Mouse (Mus musculus) heart, adult 9 months (tissue): ENCODE data around the gene C87436.

Experiments
- DNase-seq, 2 experiments: peaks; one replicate each; pipeline ENCODE4 v3.0.0; 2022; ENCODE audit warnings: low spot score in 2 of 2

Gene C87436

DNA sequence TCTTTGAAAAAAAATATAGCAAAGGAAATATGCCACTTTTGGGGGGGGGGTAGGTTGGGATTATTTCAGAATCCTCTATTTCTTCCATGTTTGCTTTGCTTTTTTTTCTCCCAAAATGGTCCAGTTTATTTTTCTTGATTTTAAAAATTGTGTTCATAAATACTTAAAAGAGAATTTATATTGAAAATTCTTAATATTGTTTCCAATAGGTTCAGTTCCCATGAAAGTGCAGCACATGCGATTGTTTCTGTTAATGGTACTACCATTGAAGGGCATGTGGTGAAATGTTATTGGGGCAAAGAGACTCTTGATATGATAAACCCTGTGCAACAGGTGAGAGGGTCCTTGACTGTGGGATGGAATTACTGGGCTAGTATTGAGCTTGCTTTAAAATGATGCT, 11.8 kb upstream of the C87436 start, which contains the start of gene Gm44790:
Gene Gm44790 (plus strand): TSS at position 301 of the 400 bp plus-strand sequence.
- no peak for DNase-seq

- DNase-seq, result no peak
Measured at GRCm38 (mm10) chr6:86431531-86431930, 6.6 kb upstream of the C87436 start.

GRCm38 (mm10) chr6:86433696-86434095, 4.5 kb upstream of the C87436 start:
- DNase-seq, result no peak

DNA sequence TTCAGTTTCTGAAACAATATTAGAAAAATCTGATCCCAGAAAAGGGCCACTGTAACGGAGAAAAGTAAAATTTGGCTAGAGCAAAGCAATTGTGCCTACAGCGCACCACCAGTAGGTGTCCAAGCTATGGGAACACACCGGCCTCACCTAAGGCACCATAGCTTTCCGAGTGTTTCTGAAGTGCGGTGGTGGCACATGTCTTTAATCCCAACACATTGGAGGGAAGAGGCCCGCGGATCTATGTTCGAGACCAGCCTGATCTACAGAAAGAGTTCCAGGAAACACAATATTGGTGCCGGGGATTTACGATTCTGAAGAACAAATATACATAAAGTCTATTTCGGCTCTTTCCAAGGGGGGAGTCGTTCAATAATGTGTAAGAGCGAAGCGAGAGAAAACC, 463 bp upstream of the C87436 start:
- peak in 1 of 2 experiments; percentile 46 for DNase-seq

DNA sequence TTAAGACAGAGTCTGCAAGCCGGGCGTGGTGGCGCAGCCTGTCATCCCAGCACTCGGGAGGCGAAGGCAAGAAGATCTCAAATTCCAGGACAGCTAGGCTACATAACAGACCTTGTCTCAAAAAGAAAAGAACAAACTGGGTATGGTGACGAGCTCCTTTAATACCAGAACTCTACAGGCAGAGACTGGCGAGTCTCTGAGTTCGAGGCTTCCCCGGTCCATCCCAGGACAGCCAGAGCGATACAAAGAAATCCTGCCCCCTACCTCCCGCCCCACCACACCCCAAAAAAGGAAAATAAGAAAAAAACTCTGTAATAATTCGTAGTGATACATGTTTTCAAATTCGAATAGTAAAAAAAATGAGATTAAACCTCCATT, 934 bp downstream of the C87436 start:
- DNase-seq, result no peak

GRCm38 (mm10) chr6:86439531-86439930, 1.4 kb downstream of the C87436 start:
- DNase-seq, result no peak

GRCm38 (mm10) chr6:86441571-86441970, 3.4 kb downstream of the C87436 start:
- no peak for DNase-seq

DNA sequence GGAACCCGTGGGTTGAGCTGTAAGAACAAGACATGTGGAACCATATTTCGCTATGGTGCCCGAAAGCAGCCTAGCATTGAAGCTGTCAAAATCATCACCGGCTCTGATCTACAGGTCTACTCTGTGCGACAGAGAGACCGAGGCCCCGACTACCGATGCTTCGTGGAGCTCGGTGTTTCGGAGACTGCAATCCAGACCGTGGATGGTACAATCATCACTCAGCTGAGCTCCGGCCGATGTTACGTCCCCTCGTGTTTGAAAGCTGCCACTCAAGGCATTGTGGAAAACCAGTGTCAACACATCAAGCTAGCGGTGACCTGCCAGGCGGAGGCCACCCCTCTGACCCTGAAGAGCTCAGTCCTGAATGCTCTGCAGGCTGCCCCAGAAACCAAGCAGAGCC, 7.4 kb downstream of the C87436 start:
- no peak for DNase-seq

GRCm38 (mm10) chr6:86446927-86447568, 8.9 kb downstream of the C87436 start:
- DNase-seq, result no peak

DNA sequence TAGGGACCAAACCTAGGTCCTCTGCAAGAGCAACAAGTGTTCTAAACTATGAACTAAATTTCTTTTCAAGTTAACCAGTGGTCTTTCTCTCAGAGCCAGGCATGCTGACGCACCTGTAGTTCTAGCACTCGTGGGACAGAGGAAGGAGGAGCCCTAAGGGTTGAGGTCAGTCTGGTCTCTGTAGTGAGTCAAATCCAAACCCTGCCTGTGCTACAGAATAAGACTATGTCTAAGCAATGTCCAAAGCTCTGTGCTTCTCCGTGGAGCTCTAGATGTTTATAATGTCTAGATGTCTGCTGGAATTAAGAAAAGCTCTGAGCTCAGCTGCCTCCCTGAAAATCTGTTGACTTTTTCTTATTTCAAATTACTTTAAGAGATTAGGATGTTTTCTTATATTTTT, 18.6 kb downstream of the C87436 start:
- DNase-seq, result no peak

DNA sequence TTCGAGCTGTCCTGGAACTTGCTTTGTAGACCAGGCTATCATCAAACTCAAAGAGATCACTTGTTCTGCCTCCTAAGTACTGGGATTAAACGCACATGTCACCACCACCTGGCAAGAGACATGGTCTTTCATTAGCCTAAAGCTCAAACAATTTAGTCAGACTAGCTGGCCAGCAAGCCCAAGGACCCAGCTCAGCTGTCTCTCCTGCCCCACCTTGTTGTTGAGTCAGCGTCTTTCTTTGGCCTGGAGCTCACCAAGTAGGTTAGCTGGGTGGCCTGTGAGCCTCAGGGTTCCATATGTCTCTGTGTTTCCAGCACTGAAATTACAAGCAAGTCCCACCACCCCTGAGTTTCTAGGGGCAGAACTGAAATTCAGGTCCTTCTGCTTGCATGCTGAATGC, 24.9 kb downstream of the C87436 start:
- no peak for DNase-seq

- DNase-seq, result no peak
Measured at GRCm38 (mm10) chr6:86471317-86471716, 33.1 kb downstream of the C87436 start.

DNA sequence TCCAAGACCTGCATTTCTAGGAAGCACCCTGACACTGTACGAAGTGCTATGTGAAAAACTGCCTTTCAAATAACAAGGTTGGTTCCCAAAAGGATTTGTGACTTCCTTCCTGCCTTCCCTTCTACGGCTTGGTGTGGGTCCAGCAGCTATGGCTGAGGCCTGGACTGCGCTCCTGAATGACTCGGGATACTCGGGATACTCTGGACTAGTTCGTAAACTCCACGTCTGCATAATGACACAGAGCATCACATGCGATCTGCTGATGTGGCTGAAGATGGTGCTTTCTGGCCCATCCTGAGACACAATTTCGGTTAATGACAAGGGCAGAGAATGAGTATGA, 33.6 kb downstream of the C87436 start:
- DNase-seq, result no peak

- peak; percentile 97 to 99 for DNase-seq
Measured at GRCm38 (mm10) chr6:86472100-86472955, 34.2 kb downstream of the C87436 start.

GRCm38 (mm10) chr6:86473077-86473476, 34.9 kb downstream of the C87436 start:
- no peak for DNase-seq

GRCm38 (mm10) chr6:86474072-86474471, 35.9 kb downstream of the C87436 start:
- DNase-seq, result no peak

DNA sequence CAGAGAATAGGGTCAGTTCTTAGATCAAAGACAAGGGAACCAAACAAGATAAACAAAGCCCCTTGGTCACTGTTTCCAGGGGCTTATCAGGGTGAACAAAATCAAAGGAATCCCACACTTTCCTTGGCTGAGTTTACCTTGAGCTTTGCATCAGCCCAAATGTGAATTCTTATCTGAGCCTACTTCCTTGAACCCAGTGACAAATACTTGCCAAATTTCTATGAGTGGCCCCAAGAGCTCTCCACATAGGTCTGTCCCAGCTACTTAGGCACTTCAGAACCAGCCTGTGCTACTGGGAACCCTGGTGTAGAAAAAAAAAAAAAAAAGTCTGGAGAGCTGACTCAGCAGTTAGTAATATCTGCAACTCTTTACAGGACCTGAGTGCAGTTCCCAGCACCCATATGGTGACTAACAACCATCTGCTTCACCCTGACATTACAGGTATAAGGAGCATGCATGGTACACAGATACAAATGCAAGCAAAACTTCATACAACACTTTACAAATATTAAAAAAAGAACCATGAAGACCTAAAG, 36.5 kb downstream of the C87436 start:
- DNase-seq, result no peak

DNA sequence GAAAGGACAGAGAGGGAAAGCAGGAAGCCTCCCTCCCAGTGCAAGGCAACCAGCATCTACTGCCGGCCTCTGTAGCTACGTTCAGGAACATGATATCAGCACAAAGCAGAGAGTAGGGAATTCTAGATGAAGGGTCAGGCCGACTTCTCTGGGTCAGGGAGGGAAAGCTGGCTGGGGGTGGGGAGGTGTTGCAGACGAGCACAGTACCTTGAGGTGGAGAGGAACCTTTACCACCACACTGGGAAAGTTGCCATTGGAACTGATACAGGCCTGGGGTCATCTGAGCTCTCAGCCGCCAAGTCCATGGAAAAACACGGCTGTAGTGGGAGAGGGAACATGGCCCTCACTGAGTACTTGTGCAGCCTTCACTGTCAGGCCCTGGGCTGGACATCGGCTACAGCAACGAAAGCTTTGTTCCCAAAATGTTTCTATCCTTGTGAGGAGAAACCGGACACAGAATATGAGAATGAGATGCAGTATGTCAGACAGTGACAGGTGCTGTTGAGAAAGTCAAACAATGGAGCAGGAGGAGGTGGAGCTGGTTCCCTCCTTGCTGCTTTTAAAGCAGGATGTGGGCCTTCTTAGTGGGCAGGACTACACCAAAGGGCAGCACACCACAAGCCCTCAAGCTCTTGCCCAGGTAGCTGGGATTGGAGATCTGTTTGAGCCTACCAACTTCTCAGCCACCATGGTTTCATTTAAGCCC, 37.4 kb downstream of the C87436 start:
- DNase-seq, result peak; percentile 70 to 77

DNA sequence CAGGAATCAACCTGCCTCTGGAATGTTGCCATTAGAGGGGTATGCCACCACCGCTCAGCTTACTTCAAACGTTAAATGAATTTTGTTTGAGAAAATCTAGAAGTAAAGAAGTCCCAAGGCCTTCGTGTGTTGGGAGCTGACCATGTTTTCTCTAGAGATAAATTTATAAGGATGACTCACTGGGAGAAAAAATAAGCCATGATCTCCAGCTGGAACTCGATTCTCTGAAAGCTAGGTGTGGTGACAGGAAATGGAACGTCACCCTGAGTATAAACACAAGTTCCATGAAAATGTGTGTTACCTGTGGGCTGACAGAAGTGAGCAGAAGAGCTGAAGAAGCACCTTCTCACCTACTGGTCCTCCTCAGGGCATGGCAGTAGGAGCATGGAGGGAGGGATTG, 38.8 kb downstream of the C87436 start:
- DNase-seq, result no peak

DNA sequence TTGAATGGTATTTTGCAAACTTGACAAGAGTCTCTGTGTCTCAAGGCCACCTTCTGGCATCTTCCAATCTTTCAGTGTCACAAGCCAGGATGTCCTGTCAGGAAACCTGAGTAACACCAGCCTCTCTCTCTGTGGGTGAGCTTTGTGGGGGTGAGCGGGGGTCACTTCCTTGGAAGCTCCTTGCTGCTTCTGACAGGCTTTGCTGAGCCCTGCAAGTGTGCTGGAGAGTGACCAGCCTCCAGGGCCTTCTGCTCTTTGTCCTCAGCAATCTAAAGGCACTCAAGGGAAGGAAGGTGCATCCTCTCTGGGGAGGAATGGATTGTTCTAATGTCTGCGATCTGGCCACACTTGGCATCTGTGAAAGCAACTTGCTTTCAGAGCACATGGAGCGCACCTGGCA, 41.1 kb downstream of the C87436 start:
- peak; percentile 50 to 66 for DNase-seq

GRCm38 (mm10) chr6:86479816-86480188, 41.6 kb downstream of the C87436 start:
- DNase-seq, result no peak

DNA sequence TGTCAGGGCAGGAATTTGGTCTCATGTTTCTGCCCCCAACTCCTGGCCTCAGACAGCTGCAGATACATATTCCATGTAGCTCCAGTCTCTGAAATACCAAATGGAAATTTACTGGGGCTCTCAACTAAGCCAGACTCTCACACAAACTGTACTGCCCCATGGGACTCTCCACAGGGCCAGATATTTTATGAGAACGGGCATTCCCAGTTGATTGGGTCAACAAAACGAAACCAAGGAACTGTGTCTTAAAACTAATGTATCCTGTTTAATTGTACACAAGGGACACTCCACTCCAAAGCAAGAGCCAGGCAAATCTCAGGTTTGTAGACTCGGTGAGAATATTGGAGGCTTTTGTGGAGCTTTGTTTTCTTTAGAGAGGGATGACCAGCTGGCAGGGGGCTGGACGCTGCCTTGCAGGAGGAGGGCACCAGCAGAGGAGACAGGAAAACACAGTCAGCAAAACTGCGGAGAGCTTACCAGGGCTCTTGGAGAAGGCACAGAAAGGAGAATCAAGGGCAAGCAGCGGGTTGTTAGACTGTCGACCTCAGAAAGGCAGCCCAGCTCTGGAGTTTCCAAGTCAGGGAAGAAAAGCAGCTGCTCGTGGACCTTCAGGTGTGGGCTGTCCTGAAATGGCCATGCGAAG, 42.1 kb downstream of the C87436 start:
- DNase-seq, result peak; percentile 79 to 86
